Mouse (Mus musculus) gastrocnemius, adult 2 months (tissue): ENCODE data around the gene Gm49711. TPM values are rescaled to one million over a fixed set of nuclear protein-coding genes. Genes with fewer than 3 reads are reported as not detected.
A peak's percentile ranks its signal among the peaks of the same experiment; 100 is the strongest.
"Not testable (repeated sequence)": the region's sequence is repeated elsewhere in the genome, so short reads cannot be mapped to it uniquely, and the experiment has no call there.

Experiments
- DNase-seq: peaks from one replicate; pipeline ENCODE4 v3.0.0; 2022
- H3K27ac ChIP-seq: fragments of 200-600 bp; 2 replicates; pipeline ENCODE4 v1.8.1; 2022; ENCODE audit warnings: mild to moderate bottlenecking
- H3K4me3 ChIP-seq: fragments of 200-600 bp; 2 replicates; pipeline ENCODE4 v1.8.1; 2022; ENCODE audit warnings: mild to moderate bottlenecking, moderate library complexity
- CTCF ChIP-seq: fragments of 200-600 bp; IDR thresholded peaks from 2 replicates; pipeline ENCODE4 v1.8.1; 2022; ENCODE audit warnings: antibody characterized with exemption, mild to moderate bottlenecking, moderate library complexity
- intact Hi-C: fragments of 180-260 bp; cut with DNase I; formaldehyde crosslinking; loops from one replicate; pipeline ENCODE4 v1.15.1; 2025
- total RNA-seq, 2 experiments: library from RNA; stranded (reverse); gene quantifications; 2 replicates each; pipeline ENCODE4 v1.2.3; 2021

Gene Gm49711
- total RNA-seq, 2 experiments from 2014 or later = not detected

DNA sequence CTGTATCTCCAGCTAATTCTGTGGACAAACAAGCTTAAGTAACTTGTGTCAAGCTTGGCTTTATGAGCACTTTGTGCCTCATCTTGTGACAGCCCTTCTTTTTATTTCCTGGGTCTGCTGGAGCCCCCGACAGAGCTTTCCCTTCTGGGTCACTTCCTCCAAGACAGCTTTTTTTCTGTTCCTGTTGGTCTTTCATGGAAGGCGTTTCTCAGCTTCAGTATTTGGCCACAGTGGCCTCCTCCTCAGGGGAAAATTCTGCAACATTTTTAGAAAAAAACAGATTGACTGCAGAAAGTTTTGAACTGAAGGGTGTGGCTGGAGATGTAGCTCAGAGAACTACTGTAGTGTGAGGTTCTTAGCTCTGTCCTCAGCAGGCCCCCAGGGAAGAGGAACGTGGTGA, 31.1 kb downstream of the Gm49711 start:
- DNase-seq = no peak
- no peak overlapping the region for H3K27ac ChIP-seq
- H3K4me3 ChIP-seq = no peak overlapping the region
- no peak for TF ChIP-seq CTCF
- intact Hi-C loops = no loop called here

DNA sequence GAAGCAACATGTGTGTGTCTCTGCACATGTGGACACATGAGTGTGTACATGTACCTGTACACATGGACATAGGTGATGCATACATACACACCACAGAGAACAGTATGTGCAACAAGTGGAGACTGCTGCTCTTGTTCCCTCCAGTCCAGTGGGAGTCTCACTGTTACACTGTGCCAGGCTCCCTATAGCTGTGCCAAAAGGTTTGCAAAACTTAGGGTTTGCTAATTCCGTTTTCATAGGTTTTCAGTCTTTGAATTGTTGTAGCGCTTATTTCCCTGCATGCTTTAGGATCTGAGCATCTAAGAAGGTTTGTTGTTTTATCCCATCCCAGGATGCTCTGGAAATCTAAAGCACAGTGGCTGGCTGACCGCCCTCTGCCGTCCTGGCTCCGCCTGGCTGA, 33.8 kb downstream of the Gm49711 start:
- TF ChIP-seq CTCF = no peak
- intact Hi-C loops = no loop called here
- no peak overlapping the region for H3K27ac ChIP-seq
- no peak overlapping the region for H3K4me3 ChIP-seq
- DNase-seq = no peak

GRCm38 (mm10) chr16:92098351-92099051, 40.4 kb downstream of the Gm49711 start:
- intact Hi-C loops = no loop called here

GRCm38 (mm10) chr16:92099598-92099997, 41.5 kb downstream of the Gm49711 start:
- no peak overlapping the region for H3K4me3 ChIP-seq
- intact Hi-C loops = no loop called here
- no peak for DNase-seq
- no peak for TF ChIP-seq CTCF
- H3K27ac ChIP-seq = no peak overlapping the region

More at GRCm38 (mm10) chr16:92098351-92099051, 40.4 kb downstream of the Gm49711 start:
- no peak for TF ChIP-seq CTCF
- no peak overlapping the region for H3K4me3 ChIP-seq
- H3K27ac ChIP-seq = no peak overlapping the region
- no peak for DNase-seq

- Histone ChIP-seq H3K4me3 (no peak overlapping the region), H3K27ac (no peak overlapping the region)
- intact Hi-C loops = loop anchor here (5.0 kb wide), 1 partner anchor 43 kb away; the partner anchor contains the start of genes Gm49711, Mrps6 and Slc5a3
- no peak for DNase-seq
- TF ChIP-seq CTCF = no peak
Measured at GRCm38 (mm10) chr16:92100111-92100510, 42.0 kb downstream of the Gm49711 start.

GRCm38 (mm10) chr16:92102115-92102514, 44.0 kb downstream of the Gm49711 start:
- H3K4me3 ChIP-seq = no peak overlapping the region
- intact Hi-C loops = loop anchor here (5.0 kb wide), 1 partner anchor 45 kb away; the partner anchor contains the start of genes Gm49711, Mrps6 and Slc5a3
- TF ChIP-seq CTCF = no peak
- peak; percentile 66 for DNase-seq
- peak overlapping the region; percentile 64 for H3K27ac ChIP-seq

- peak overlapping the region; percentile 64 for H3K27ac ChIP-seq
- not testable (repeated sequence) for DNase-seq, H3K4me3 ChIP-seq
- intact Hi-C loops = loop anchor here (5.0 kb wide), 1 partner anchor 46 kb away; the partner anchor contains the start of genes Gm49711, Mrps6 and Slc5a3
Measured at GRCm38 (mm10) chr16:92102931-92103330, 44.8 kb downstream of the Gm49711 start.

DNA sequence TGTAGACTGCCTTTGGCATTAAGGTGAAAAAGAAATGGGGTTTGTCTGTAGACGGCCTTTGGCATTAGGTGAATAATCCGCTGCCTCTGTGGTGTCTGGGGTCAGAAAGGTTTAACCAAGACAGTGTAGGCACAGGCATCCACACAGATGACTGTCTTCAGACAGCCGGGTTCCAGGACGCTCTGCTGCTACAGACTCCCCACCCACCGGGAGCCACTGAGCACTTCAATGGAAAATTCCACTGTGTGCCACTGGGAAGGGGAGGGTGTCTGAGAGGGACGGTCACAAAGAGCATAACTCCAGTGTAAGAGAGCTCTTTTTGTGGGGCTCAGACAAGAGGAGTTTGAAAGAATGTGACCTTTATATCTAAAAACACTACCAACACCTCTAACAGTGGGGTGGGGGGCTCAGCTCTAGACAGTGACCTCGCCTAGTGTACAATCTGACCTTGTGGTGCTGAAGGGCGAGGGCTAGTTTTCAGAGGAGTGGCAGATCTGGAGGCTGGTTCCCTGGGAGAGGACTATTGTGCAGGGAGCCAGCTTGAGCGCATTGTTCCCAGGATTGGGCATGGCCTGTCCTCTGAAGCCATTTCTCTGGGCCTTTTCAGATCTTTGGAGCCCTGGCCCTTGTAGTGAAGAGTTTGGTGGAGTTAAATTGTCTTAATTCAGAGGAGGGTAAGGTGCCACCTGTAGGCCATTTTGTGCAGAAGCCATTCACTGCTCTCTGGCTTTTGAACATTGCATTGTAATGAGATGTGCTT, 45.6 kb downstream of the Gm49711 start:
- Histone ChIP-seq H3K27ac (peak overlapping the region; percentile 48; the same call in 1 of the 2 replicates), H3K4me3 (no peak overlapping the region)
- no peak for DNase-seq
- TF ChIP-seq CTCF = peak; percentile 16; the same call in 1 of the 2 replicates
- intact Hi-C loops = loop anchor here (5.0 kb wide), 1 partner anchor 46 kb away; the partner anchor contains the start of genes Gm49711, Mrps6 and Slc5a3

DNA sequence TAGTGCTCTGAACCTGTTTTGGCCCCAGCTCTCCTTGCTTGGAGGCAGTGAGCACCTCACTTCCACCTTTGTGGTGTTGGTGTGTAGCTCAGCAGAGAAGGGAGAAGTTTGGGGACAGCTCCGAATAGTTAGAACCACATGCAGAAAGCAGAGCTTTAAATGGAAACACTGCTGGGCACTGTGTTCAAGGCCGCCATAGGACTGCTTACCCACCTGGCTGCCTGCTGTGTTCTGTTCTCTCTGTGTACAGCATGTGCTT, 46.1 kb downstream of the Gm49711 start:
- no peak for DNase-seq
- no peak for TF ChIP-seq CTCF
- peak overlapping the region; percentile 48; the same call in 1 of the 2 replicates for H3K27ac ChIP-seq
- H3K4me3 ChIP-seq = no peak overlapping the region
- intact Hi-C loops = loop anchor here (5.0 kb wide), 1 partner anchor 47 kb away; the partner anchor contains the start of genes Gm49711, Mrps6 and Slc5a3

- Histone ChIP-seq H3K4me3 (no peak overlapping the region), H3K27ac (no peak overlapping the region)
- no peak for TF ChIP-seq CTCF
- intact Hi-C loops = loop anchor here (5.0 kb wide), 1 partner anchor 48 kb away; the partner anchor contains the start of genes Gm49711, Mrps6 and Slc5a3
- no peak for DNase-seq
Measured at GRCm38 (mm10) chr16:92104951-92105350, 46.8 kb downstream of the Gm49711 start.

DNA sequence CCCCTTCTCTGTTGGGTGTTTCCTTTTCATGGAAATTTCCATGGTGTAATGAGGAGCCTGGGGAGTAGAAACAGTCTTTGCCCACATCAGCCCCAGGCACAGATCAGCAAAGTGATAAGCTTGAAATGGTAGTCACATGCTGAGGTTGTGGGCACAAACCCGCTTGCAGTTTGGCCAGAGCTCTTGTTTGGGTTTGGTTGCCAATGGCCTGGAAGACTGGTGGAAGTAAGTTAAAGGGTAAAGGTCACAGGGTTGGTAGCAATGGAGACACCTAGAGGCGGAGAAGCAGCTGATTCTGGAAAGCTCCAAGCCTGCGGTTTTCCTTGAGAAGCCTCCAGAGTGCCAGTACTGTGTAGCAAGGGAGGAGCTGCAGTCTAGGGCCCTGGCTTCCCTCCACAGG, 47.5 kb downstream of the Gm49711 start:
- no peak for DNase-seq
- no peak; the same call in 1 of the 2 replicates for TF ChIP-seq CTCF
- Histone ChIP-seq H3K4me3 (no peak overlapping the region), H3K27ac (no peak overlapping the region; the same call in 1 of the 2 replicates)
- intact Hi-C loops = no loop called here

- Histone ChIP-seq H3K4me3 (no peak overlapping the region), H3K27ac (no peak overlapping the region)
- no peak for DNase-seq
- intact Hi-C loops = no loop called here
- TF ChIP-seq CTCF = no peak
Measured at GRCm38 (mm10) chr16:92107346-92107745, 49.2 kb downstream of the Gm49711 start.

DNA sequence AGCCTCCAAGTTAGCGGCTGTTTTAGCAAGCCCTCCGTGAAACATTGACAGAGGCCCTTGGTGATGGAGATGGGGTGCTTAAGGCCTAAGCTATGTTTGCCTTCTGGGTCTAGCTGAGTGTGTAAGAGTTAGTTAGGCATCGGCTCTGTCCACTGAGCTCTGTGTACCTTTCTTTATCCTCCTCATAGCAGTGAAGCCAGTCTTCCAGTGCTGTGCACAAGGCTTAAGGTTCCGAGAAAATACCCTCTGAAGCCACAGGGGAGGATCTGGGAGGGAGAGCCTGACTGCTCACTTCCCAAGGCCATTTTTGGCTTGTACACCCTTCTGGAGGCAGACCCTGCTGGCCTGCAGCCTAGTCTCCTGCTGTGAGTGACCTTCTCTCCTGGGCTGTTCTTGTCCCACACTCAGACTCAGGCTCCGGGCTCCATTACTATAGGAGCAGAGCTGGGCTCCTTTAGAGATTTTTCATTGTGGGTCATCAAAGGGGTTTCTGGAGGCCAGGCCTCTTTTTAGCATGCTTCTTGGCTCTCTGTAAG, 56.7 kb downstream of the Gm49711 start:
- Histone ChIP-seq H3K4me3 (no peak overlapping the region), H3K27ac (0 out of 2 replicates have a peak overlapping the region, but pooled peaks have one; percentile 8)
- intact Hi-C loops = no loop called here
- no peak for TF ChIP-seq CTCF
- DNase-seq = peak; percentile 46
